Mouse (Mus musculus) MEL (cell line): ENCODE results near the gene Gm21976.

Experiments
- CHD1 ChIP-seq: IDR thresholded peaks from 2 replicates; pipeline ENCODE4 v1.6.1; 2012; ENCODE audit warnings: low read depth, mild to moderate bottlenecking, inconsistent platforms, low read length, improper control_type of control experiment
- CTCF ChIP-seq, 3 experiments: IDR thresholded peaks in 2 of 3; conservative IDR thresholded peaks in 1 of 3; 2 replicates each; pipeline ENCODE4 v1.5.1; 2011 to 2012; ENCODE audit warnings: low read length in 3 of 3, low read depth in 2 of 3, mild to moderate bottlenecking in 2 of 3, improper control_type of control experiment in 1 of 3, inconsistent platforms in 1 of 3, mixed read lengths in 1 of 3, moderate library complexity in 1 of 3; ENCODE audit not compliant: control insufficient read depth in 1 of 3, insufficient read depth in 1 of 3, poor library complexity in 1 of 3, severe bottlenecking in 1 of 3
- E2F4 ChIP-seq: IDR thresholded peaks from 2 replicates; pipeline ENCODE4 v1.6.1; 2011; ENCODE audit warnings: low read depth, low read length, improper control_type of control experiment, borderline replicate concordance
- EP300 ChIP-seq, 2 experiments: IDR thresholded peaks; 2 replicates each; pipeline ENCODE4 v1.6.1; 2011; ENCODE audit warnings: improper control_type of control experiment in 2 of 2, low read length in 2 of 2, low read depth in 1 of 2, mild to moderate bottlenecking in 1 of 2
- ETS1 ChIP-seq: IDR thresholded peaks from 2 replicates; pipeline ENCODE4 v1.6.1; 2012; ENCODE audit warnings: low read depth, mild to moderate bottlenecking, inconsistent platforms, low read length, improper control_type of control experiment, moderate library complexity
- HCFC1 ChIP-seq: IDR thresholded peaks from 2 replicates; pipeline ENCODE4 v1.6.1; 2012; ENCODE audit warnings: low read depth, mild to moderate bottlenecking, inconsistent platforms, low read length, improper control_type of control experiment, moderate library complexity
- JUND ChIP-seq: IDR thresholded peaks from 2 replicates; pipeline ENCODE4 v1.6.1; 2011; ENCODE audit warnings: low read depth, mild to moderate bottlenecking, improper control_type of control experiment, low read length
- KAT2A ChIP-seq: conservative IDR thresholded peaks from 2 replicates; pipeline ENCODE4 v1.6.1; 2012; ENCODE audit warnings: low read depth, low read length, improper control_type of control experiment, inconsistent platforms
- MAFK ChIP-seq: IDR thresholded peaks from 2 replicates; pipeline ENCODE4 v1.6.1; 2011; ENCODE audit warnings: low read depth, mild to moderate bottlenecking, low read length, improper control_type of control experiment, borderline replicate concordance
- POLR2A ChIP-seq, 2 experiments: IDR thresholded peaks; 2 replicates each; pipeline ENCODE4 v1.6.1; 2011 to 2012; ENCODE audit warnings: low read length in 2 of 2, mild to moderate bottlenecking in 2 of 2, control low read depth in 1 of 2, improper control_type of control experiment in 1 of 2, low read depth in 1 of 2, moderate library complexity in 1 of 2; ENCODE audit not compliant: control insufficient read depth in 1 of 2, insufficient read depth in 1 of 2, poor library complexity in 1 of 2

DNA sequence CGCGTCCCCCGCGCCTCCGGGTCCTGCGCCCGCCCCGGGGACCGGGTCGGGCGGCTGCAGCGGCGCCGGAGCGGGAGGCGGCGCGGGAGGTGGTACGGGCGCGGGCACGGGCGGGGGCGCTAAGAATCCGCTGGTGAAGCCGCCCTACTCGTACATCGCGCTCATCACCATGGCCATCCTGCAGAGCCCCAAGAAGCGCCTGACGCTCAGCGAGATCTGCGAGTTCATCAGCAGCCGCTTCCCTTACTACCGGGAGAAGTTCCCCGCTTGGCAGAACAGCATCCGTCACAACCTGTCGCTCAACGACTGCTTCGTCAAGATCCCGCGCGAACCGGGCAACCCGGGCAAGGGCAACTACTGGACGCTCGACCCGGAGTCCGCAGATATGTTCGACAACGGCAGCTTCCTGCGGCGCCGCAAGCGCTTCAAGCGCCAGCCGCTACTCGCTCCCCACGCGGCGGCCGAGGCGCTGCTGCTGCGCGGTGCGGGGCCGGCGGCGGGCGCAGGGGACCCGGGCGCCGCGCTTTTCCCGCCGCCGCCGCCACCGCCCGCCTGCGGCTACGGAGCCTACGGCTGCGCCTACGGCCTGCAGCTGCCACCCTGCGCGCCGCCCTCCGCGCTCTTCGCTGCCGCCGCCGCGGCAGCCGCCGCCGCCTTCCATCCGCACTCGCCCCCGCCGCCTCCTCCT is 75.3 kb downstream of the Gm21976 start:
- TF ChIP-seq CHD1 (no peak), EP300 (IDR thresholded peaks at IDR 0.05; ENCODE audit: low read depth in 1 of 2, low read length in 2 of 2) (no peak), KAT2A (no peak), CTCF (IDR thresholded peaks at IDR 0.05 in 2 of 3, conservative IDR thresholded peaks at IDR 0.05 in 1 of 3; ENCODE audit: control insufficient read depth in 1 of 3, insufficient read depth in 1 of 3, low read depth in 2 of 3, low read length in 3 of 3, poor library complexity in 1 of 3, severe bottlenecking in 1 of 3) (no peak), ETS1 (no peak), MAFK (no peak), POLR2A (IDR thresholded peaks at IDR 0.05; ENCODE audit: control insufficient read depth in 1 of 2, insufficient read depth in 1 of 2, low read depth in 1 of 2, low read length in 2 of 2, poor library complexity in 1 of 2) (no peak), HCFC1 (no peak), E2F4 (no peak), JUND (no peak)
